Mouse (Mus musculus) right cerebral cortex, postnatal 36 days (tissue): ENCODE data around the gene 5330417C22Rik.
"Not testable (repeated sequence)": the region's sequence is repeated elsewhere in the genome, so short reads cannot be mapped to it uniquely, and the experiment has no call there.

Source experiments
- DNase-seq, 2 experiments: peaks; one replicate each; pipeline ENCODE4 v3.0.0; 2022; ENCODE audit warnings: low spot score in 2 of 2, mixed read lengths in 1 of 2

5330417C22Rik gene

GRCm38 (mm10) chr3:108533114-108533885 lies 3.0 kb downstream of the 5330417C22Rik start:
- no peak for DNase-seq

GRCm38 (mm10) chr3:108528489-108528888 lies 7.8 kb downstream of the 5330417C22Rik start:
- DNase-seq, result no peak

GRCm38 (mm10) chr3:108523415-108523814 lies 12.9 kb downstream of the 5330417C22Rik start:
- DNase-seq, result no peak

- DNase-seq, result no peak
Measured at GRCm38 (mm10) chr3:108518276-108518675, 18.1 kb downstream of the 5330417C22Rik start.

GRCm38 (mm10) chr3:108513465-108513864 lies 22.9 kb downstream of the 5330417C22Rik start:
- DNase-seq, result no peak

GRCm38 (mm10) chr3:108510716-108511483 lies 25.4 kb downstream of the 5330417C22Rik start:
- no peak for DNase-seq

- DNase-seq, result no peak
Measured at GRCm38 (mm10) chr3:108510156-108510555, 26.2 kb downstream of the 5330417C22Rik start.

- no peak for DNase-seq
Measured at GRCm38 (mm10) chr3:108508745-108509474, 27.4 kb downstream of the 5330417C22Rik start.

GRCm38 (mm10) chr3:108503908-108504307 lies 32.4 kb downstream of the 5330417C22Rik start:
- no peak for DNase-seq

- not testable (repeated sequence) for DNase-seq
Measured at GRCm38 (mm10) chr3:108501411-108501810, 34.9 kb downstream of the 5330417C22Rik start.

- no peak for DNase-seq
Measured at GRCm38 (mm10) chr3:108499826-108500225, 36.5 kb downstream of the 5330417C22Rik start.

GRCm38 (mm10) chr3:108497602-108498001 lies 38.7 kb downstream of the 5330417C22Rik start:
- no peak for DNase-seq

GRCm38 (mm10) chr3:108495486-108495885 lies 40.9 kb downstream of the 5330417C22Rik start:
- no peak for DNase-seq

GRCm38 (mm10) chr3:108494861-108495474 lies 41.4 kb downstream of the 5330417C22Rik start:
- no peak for DNase-seq

- no peak for DNase-seq
Measured at GRCm38 (mm10) chr3:108489968-108490367, 46.4 kb downstream of the 5330417C22Rik start.

- no peak for DNase-seq
Measured at GRCm38 (mm10) chr3:108484749-108485148, 51.6 kb downstream of the 5330417C22Rik start.

- DNase-seq, result no peak
Measured at GRCm38 (mm10) chr3:108478800-108479199, 57.5 kb downstream of the 5330417C22Rik start.

- no peak for DNase-seq
Measured at GRCm38 (mm10) chr3:108476761-108477619, 59.3 kb downstream of the 5330417C22Rik start.

GRCm38 (mm10) chr3:108475496-108475895 lies 60.8 kb downstream of the 5330417C22Rik start:
- no peak for DNase-seq

- no peak for DNase-seq
Measured at GRCm38 (mm10) chr3:108474969-108475368, 61.4 kb downstream of the 5330417C22Rik start.

GRCm38 (mm10) chr3:108467760-108468159 lies 68.6 kb downstream of the 5330417C22Rik start:
- no peak for DNase-seq
